Mouse (Mus musculus): ENCODE measurements around the gene Arf6. TPM values are rescaled to one million over a fixed set of nuclear protein-coding genes. Genes with fewer than 3 reads are reported as not detected.

Gene Arf6
- polyA plus RNA-seq, 1 experiment from 2014 or later, result 86.3 TPM

DNA sequence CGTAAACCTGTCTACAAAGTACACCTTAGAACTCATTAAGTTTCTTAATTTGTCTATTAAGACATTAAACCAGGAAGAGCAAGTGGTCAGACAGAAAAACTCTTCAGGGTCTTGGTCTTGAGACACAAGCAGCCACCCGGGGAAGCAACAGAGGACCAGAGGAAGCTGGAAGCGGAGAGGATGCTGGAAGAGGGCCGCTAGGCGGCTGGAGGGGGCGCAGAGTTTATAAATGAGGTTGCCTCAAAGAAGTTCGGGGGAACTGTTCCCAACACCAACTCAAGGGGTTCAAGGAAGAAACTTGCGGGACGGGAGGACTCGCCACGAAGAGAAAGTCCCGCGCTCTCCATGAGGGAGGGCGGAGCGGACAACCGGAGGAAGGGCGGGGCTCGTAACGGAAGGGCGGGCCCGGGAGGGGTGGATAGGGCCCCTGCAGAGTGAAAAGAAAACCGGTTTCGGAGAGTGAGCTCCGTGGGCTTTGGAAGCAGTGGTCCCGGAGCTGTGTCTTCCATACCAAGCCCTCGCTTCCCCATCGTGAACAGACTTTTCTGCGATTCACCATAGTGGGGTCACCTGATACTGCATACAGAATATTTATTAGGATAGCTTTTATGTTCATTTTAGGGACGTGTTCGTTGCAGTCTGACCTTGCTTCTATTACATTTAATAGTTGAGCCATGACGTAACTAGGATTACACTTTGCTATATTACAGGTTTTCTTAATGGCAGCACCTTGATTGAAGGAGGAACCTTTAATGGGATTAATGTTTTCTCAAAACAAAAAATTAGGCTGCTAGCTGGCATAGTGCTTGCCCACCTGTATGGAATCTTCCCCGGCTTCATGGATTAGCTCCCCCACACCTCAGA lies 7.8 kb upstream of the Arf6 start:
- 4% methylated on average over 31 of the region's 32 CpGs for WGBS
- TF ChIP-seq CTCF (IDR thresholded peaks at IDR 0.05), result peak; percentile 47
- TF ChIP-seq EP300 (IDR thresholded peaks at IDR 0.05), result peak; percentile 66; the same call in 1 of the 2 replicates
- Histone ChIP-seq H3K27ac (ENCODE audit: low read length) (peak overlapping the region; percentile 70), H3K4me2 (replicated peaks; ENCODE audit: low read depth, low read length) (peak overlapping the region; percentile 59), H3K9me3 (ENCODE audit: low read length) (no peaks in the 10 kb centered on the region), H3K4me1 (ENCODE audit: insufficient read depth, low read depth, low read length) (0 out of 2 replicates have a peak, but pooled peaks cover 5% of the 10 kb centered on the region), H3K9ac (replicated peaks; ENCODE audit: low read depth) (peak overlapping the region; percentile 41), H3K4me3 (ENCODE audit: low read depth, low read length) (peak overlapping the region; percentile 44), H3K27me3 (replicated peaks; ENCODE audit: insufficient read depth, low read length) (no peaks in the 10 kb centered on the region), H3K36me3 (ENCODE audit: insufficient read depth, low read length) (no peaks in the 10 kb centered on the region)
- ATAC-seq (peak; percentile 54), DNase-seq (ENCODE audit: low spot score) (peak; percentile 92)

DNA sequence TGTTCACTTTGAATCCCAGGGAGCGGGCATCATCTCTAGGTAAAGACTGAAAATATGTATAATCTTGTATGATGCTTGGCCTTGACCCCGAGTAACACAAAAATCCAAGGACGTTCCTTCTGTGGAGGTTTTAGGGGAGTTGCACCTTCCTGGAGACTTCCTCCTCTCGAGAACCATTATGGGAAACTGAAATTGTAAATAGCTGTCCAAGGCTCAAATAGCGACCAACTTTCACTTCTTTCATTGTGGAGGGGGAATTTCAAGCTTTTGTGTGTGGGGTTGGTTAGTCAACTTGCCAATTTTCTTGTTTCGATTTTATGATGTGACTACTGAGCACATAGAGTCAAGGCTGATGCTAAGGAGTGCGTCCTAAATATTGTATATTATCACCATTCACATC lies 6.2 kb upstream of the Arf6 start:
- Histone ChIP-seq H3K9me3 (ENCODE audit: low read length) (no peaks in the 10 kb centered on the region), H3K4me3 (ENCODE audit: low read depth, low read length) (no peak overlapping the region), H3K4me1 (ENCODE audit: insufficient read depth, low read depth, low read length) (0 out of 2 replicates have a peak, but pooled peaks cover 5% of the 10 kb centered on the region), H3K27ac (ENCODE audit: low read length) (no peak overlapping the region), H3K36me3 (ENCODE audit: insufficient read depth, low read length) (no peaks in the 10 kb centered on the region), H3K27me3 (replicated peaks; ENCODE audit: insufficient read depth, low read length) (no peaks in the 10 kb centered on the region), H3K4me2 (replicated peaks; ENCODE audit: low read depth, low read length) (no peak overlapping the region), H3K9ac (replicated peaks; ENCODE audit: low read depth) (no peak overlapping the region)
- DNase-seq (ENCODE audit: low spot score) (no peak), ATAC-seq (no peak)
- WGBS, result 78% methylated on average over 7 of the region's 7 CpGs
- TF ChIP-seq EP300 (IDR thresholded peaks at IDR 0.05), result no peak
- no peak for TF ChIP-seq CTCF (IDR thresholded peaks at IDR 0.05)

DNA sequence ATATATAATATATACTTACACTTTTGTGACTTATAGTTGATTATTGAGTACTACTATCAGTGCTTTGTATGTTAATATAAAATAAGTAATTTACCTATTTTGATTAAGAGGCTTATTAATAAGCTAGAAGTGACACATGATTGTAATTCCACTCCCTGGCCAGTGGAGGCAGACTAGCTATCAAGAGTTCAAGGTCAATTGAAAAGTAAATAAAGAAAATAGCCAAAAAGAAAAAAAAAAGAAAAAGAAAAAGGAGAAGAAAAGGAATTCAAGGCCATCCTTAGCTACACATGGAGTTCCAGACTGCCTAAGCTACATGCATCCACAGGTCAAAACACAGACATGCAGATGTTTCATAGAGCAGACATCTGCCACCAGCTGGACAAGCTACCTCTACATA lies 5.5 kb upstream of the Arf6 start:
- H3K27ac ChIP-seq (ENCODE audit: low read length), result no peak overlapping the region
- H3K4me1 ChIP-seq (ENCODE audit: insufficient read depth, low read depth, low read length), result 0 out of 2 replicates have a peak, but pooled peaks cover 5% of the 10 kb centered on the region
- no peaks in the 10 kb centered on the region for H3K36me3 ChIP-seq (ENCODE audit: insufficient read depth, low read length)
- H3K9ac ChIP-seq (replicated peaks; ENCODE audit: low read depth), result no peak overlapping the region
- no peaks in the 10 kb centered on the region for H3K9me3 ChIP-seq (ENCODE audit: low read length)
- TF ChIP-seq EP300 (IDR thresholded peaks at IDR 0.05), result no peak
- TF ChIP-seq CTCF (IDR thresholded peaks at IDR 0.05), result peak; percentile 50; the same call in 1 of the 2 replicates
- H3K4me3 ChIP-seq (ENCODE audit: low read depth, low read length), result no peak overlapping the region
- no peak overlapping the region for H3K4me2 ChIP-seq (replicated peaks; ENCODE audit: low read depth, low read length)
- H3K27me3 ChIP-seq (replicated peaks; ENCODE audit: insufficient read depth, low read length), result no peaks in the 10 kb centered on the region
- ATAC-seq (no peak), DNase-seq (ENCODE audit: low spot score) (peak; percentile 55)

DNA sequence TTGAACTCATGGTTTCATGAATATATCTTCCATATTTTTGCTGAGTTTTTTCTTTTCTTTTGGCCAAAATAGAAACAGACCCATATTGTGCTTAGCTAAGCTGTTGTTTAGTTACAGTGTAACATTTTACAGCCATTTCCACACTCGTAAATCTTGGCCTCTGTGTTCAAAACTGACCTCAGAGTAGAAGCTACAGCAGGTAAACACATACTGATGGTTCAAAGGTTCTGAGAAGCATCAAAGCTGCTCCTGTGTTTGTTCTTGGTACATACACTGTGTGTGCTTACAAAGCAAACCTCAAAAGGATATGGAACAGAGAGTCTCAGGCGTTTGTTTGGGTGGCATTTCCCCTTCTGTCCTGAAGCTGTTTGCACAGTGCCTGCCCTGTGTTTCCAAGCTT lies 4.4 kb upstream of the Arf6 start:
- Histone ChIP-seq H3K9ac (replicated peaks; ENCODE audit: low read depth) (no peak overlapping the region), H3K36me3 (ENCODE audit: insufficient read depth, low read length) (no peaks in the 10 kb centered on the region), H3K4me2 (replicated peaks; ENCODE audit: low read depth, low read length) (no peak overlapping the region), H3K27ac (ENCODE audit: low read length) (no peak overlapping the region), H3K4me3 (ENCODE audit: low read depth, low read length) (no peak overlapping the region), H3K4me1 (ENCODE audit: insufficient read depth, low read depth, low read length) (no peaks in the 10 kb centered on the region), H3K9me3 (ENCODE audit: low read length) (no peaks in the 10 kb centered on the region), H3K27me3 (replicated peaks; ENCODE audit: insufficient read depth, low read length) (no peaks in the 10 kb centered on the region)
- ATAC-seq (no peak), DNase-seq (ENCODE audit: low spot score) (no peak)
- 38% methylated on average over 2 of the region's 2 CpGs for WGBS
- no peak for TF ChIP-seq EP300 (IDR thresholded peaks at IDR 0.05)
- no peak for TF ChIP-seq CTCF (IDR thresholded peaks at IDR 0.05)

DNA sequence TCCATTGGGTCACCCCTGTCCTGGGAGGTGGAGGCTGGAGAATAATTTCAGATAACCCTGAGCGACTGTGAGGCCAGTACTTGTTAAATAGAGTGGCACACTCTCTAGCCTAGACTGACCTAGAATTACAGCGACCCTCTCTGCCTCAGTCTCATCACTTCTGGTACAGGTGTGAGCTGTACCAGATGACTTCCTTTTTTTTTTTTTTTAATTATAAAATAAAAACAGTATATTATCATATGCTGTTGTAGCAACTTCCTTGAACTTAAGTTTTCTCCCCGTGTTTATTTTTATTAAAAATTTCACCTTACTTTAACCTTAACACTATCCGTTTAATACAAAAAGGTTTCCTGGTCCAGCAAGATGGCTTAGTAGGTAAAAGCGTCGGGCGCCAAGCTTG lies 1.0 kb upstream of the Arf6 start:
- Histone ChIP-seq H3K4me3 (ENCODE audit: low read depth, low read length) (peak overlapping the region; percentile 100), H3K36me3 (ENCODE audit: insufficient read depth, low read length) (no peaks in the 10 kb centered on the region), H3K4me1 (ENCODE audit: insufficient read depth, low read depth, low read length) (no peaks in the 10 kb centered on the region; the same call in 1 of the 2 replicates), H3K4me2 (replicated peaks; ENCODE audit: low read depth, low read length) (peak overlapping the region; percentile 81), H3K27ac (ENCODE audit: low read length) (peak overlapping the region; percentile 99), H3K9me3 (ENCODE audit: low read length) (no peaks in the 10 kb centered on the region), H3K9ac (replicated peaks; ENCODE audit: low read depth) (peak overlapping the region; percentile 99), H3K27me3 (replicated peaks; ENCODE audit: insufficient read depth, low read length) (no peaks in the 10 kb centered on the region)
- 8% methylated on average over 7 of the region's 7 CpGs for WGBS
- DNase-seq (ENCODE audit: low spot score) (no peak), ATAC-seq (no peak)
- TF ChIP-seq CTCF (IDR thresholded peaks at IDR 0.05) (no peak), EP300 (IDR thresholded peaks at IDR 0.05) (no peak)

DNA sequence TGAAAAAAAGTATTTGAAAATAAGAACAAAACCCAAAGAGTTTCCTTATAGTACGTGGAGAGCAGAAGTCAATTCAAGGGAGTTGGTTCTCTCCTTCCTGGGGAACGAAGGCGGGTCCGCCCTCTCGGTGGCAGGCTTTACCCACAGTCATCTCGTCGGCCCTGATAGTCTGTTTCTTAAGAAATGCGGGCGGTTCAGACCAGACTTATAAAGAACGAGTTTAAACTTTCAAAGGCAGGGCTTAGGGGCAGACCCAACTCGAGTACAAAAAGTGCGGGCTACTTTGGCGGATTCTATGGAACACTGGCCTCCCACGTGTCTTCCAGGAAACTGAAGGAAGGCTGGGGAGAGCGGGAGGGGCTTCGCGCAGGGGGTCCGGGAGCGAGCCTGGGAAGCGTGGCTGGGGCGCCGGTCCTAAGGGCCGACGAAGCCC lies 513 bp upstream of the Arf6 start:
- under 1% methylated on average over 24 of the region's 24 CpGs for WGBS
- TF ChIP-seq CTCF (IDR thresholded peaks at IDR 0.05) (peak; percentile 55), EP300 (IDR thresholded peaks at IDR 0.05) (peak; percentile 55)
- Histone ChIP-seq H3K9me3 (ENCODE audit: low read length) (no peaks in the 10 kb centered on the region), H3K4me2 (replicated peaks; ENCODE audit: low read depth, low read length) (peak overlapping the region; percentile 81), H3K27ac (ENCODE audit: low read length) (peak overlapping the region; percentile 99), H3K4me1 (ENCODE audit: insufficient read depth, low read depth, low read length) (no peaks in the 10 kb centered on the region; the same call in 1 of the 2 replicates), H3K4me3 (ENCODE audit: low read depth, low read length) (peak overlapping the region; percentile 100), H3K36me3 (ENCODE audit: insufficient read depth, low read length) (no peaks in the 10 kb centered on the region), H3K27me3 (replicated peaks; ENCODE audit: insufficient read depth, low read length) (no peaks in the 10 kb centered on the region), H3K9ac (replicated peaks; ENCODE audit: low read depth) (peak overlapping the region; percentile 99)
- ATAC-seq (peak; percentile 79), DNase-seq (ENCODE audit: low spot score) (peak; percentile 92)
